Mouse (Mus musculus) intestine, postnatal 0 days (tissue): ENCODE measurements around the gene Olfr1177-ps. TPM values are rescaled to one million over a fixed set of nuclear protein-coding genes. Genes with fewer than 3 reads are reported as not detected.

ENCODE experiments used
- ATAC-seq: fragments of 200-750 bp; cut with Nextera tagmentation; 2 replicates; pipeline ENCODE4 v1.8.0; 2017; ENCODE audit warnings: mild to moderate bottlenecking, moderate TSS enrichment, moderate library complexity
- H3K27ac ChIP-seq: fragments of 300-500 bp; sonication (generic); 2 replicates; pipeline ENCODE4 v1.5.1; 2014; ENCODE audit warnings: mild to moderate bottlenecking, low read depth, low read length, moderate library complexity
- H3K27me3 ChIP-seq: fragments of 300-500 bp; sonication (generic); replicated peaks from 2 replicates; pipeline ENCODE4 v1.6.1; 2014; ENCODE audit warnings: low read length, mixed read lengths; ENCODE audit not compliant: control insufficient read depth, insufficient read depth
- H3K36me3 ChIP-seq: fragments of 300-500 bp; sonication (generic); 2 replicates; pipeline ENCODE4 v1.6.1; 2014; ENCODE audit warnings: mild to moderate bottlenecking, moderate library complexity; ENCODE audit not compliant: control insufficient read depth, insufficient read depth
- H3K4me1 ChIP-seq: fragments of 300-500 bp; sonication (generic); replicated peaks from 2 replicates; pipeline ENCODE4 v1.6.1; 2014; ENCODE audit warnings: antibody characterized with exemption, low read length, mixed read lengths; ENCODE audit not compliant: control insufficient read depth, insufficient read depth
- H3K4me2 ChIP-seq: fragments of 300-500 bp; sonication (generic); replicated peaks from 2 replicates; pipeline ENCODE4 v1.6.1; 2014; ENCODE audit warnings: low read depth, mild to moderate bottlenecking, moderate library complexity
- H3K4me3 ChIP-seq: fragments of 300-500 bp; sonication (generic); 2 replicates; pipeline ENCODE4 v1.5.1; 2014; ENCODE audit warnings: low read depth, low read length
- H3K9ac ChIP-seq: fragments of 300-500 bp; sonication (generic); 2 replicates; pipeline ENCODE4 v1.6.1; 2014; ENCODE audit warnings: mild to moderate bottlenecking, low read depth, low read length
- H3K9me3 ChIP-seq: fragments of 300-500 bp; sonication (generic); 2 replicates; pipeline ENCODE4 v1.6.1; 2016; ENCODE audit warnings: mixed run types; ENCODE audit not compliant: control insufficient read depth
- CTCF ChIP-seq: sonication (generic); IDR thresholded peaks from 2 replicates; pipeline ENCODE4 v1.5.1; 2016; ENCODE audit warnings: low read depth, mild to moderate bottlenecking, control low read depth, antibody characterized with exemption, moderate library complexity
- WGBS: fragments of 180-500 bp; shearing (Covaris S2); extraction: QIAGEN DNeasy Blood & Tissue Kit; methylation state at CpG from one replicate; pipeline ENCODE4 v1.1.7; 2014; 5-methylcytosine and 5-hydroxymethylcytosine counted together
- polyA plus RNA-seq: library from polyadenylated mRNA; unstranded; fragments of >200 nt; fragmentation: Nextera tagmentation; extraction: Ambion mirVana; gene quantifications from 2 replicates; pipeline ENCODE4 v1.2.1, GENCODE M21; 2015

The Olfr1177-ps gene
- polyA plus RNA-seq = not detected in 2 replicates

DNA sequence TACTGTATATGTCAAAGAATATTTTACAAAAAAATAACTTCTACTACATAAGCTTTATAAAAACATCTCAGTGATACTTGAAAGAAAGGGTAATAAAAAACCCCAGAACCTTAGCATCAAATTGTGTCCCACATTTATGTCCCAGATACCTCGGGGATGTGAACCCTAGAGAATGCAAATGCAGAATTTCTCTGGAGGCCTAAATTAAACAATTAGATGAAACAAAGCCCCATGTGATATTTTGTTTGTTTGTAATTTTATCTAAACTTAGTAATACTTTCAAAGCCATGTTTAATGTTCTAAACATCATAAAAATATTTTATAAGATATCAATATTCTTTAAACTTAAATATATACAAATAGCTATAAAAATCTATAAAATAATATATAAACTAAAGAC, at the start of gene Olfr1177-ps:
Gene Olfr1177-ps, minus strand, starts transcription at position 101 of the 400 bp plus-strand sequence.
- H3K4me2 ChIP-seq = no peak within 1 kb of the TSS
- H3K36me3 ChIP-seq = no peaks in the 10 kb centered on the region
- H3K9me3 ChIP-seq = no peaks in the 10 kb centered on the region
- no peak for ATAC-seq
- TF ChIP-seq CTCF = no peak
- WGBS = 78% methylated on average over 1 of the region's 1 CpGs
- no peak within 1 kb of the TSS for H3K27ac ChIP-seq
- no peaks in the 10 kb centered on the region for H3K4me1 ChIP-seq
- H3K4me3 ChIP-seq = no peak within 1 kb of the TSS
- no peaks in the 10 kb centered on the region for H3K27me3 ChIP-seq
- H3K9ac ChIP-seq = no peak within 1 kb of the TSS

DNA sequence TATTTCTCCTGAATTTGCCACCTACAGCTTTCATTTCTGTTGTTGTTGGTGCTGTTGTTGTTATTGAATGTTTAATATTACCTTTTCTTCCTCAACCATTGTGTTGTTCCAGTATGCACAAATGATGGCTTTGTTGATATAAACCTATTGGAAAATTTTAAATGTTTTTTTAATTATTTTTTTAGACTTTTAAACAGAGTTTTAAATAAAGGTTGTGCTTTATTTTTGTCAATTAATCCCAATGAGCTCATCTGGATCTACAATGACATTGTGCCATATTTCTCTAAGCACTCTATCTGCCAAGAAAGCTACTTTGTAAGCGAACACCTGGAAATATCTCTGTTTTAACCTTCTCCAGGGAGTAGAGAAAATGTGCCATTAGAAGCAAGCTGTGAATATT, 40.5 kb upstream of the Olfr1177-ps start, which contains the start of gene Olfr1178:
Gene Olfr1178, plus strand, starts transcription at position 301 of the 400 bp plus-strand sequence.
- Histone ChIP-seq H3K4me1 (no peaks in the 10 kb centered on the region), H3K4me2 (no peak within 1 kb of the TSS), H3K9me3 (no peaks in the 10 kb centered on the region), H3K27me3 (no peaks in the 10 kb centered on the region), H3K36me3 (no peaks in the 10 kb centered on the region), H3K27ac (no peak within 1 kb of the TSS), H3K4me3 (no peak within 1 kb of the TSS), H3K9ac (no peak within 1 kb of the TSS)
- ATAC-seq = no peak
- WGBS = 91% methylated on average over 1 of the region's 1 CpGs
- no peak for TF ChIP-seq CTCF

DNA sequence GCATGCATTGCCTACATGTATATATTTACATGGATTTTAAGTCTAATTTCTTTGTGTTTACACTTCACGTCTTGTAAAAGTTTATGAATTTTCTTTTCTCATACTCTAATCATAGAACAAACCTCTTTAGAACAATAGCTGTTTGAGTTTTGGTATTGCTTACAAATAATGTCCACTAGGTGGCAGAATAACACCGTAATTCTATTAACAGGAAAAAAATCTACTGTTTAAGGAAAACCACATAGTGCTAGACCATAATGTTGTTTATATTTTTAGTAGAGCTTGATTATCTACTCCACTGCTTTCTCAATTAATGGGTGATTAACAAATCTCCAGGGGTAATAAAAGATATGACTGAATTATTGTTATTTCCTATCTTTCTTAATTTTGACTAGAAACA, 10.0 kb upstream of the Olfr1177-ps start:
- Histone ChIP-seq H3K4me2 (no peak overlapping the region), H3K36me3 (no peaks in the 10 kb centered on the region), H3K9ac (no peak overlapping the region), H3K4me1 (no peaks in the 10 kb centered on the region), H3K27ac (no peak overlapping the region), H3K27me3 (no peaks in the 10 kb centered on the region), H3K4me3 (no peak overlapping the region), H3K9me3 (no peaks in the 10 kb centered on the region)
- no peak for ATAC-seq
- peak; percentile 67 for TF ChIP-seq CTCF
- WGBS = 0% methylated on average over 2 of the region's 2 CpGs

DNA sequence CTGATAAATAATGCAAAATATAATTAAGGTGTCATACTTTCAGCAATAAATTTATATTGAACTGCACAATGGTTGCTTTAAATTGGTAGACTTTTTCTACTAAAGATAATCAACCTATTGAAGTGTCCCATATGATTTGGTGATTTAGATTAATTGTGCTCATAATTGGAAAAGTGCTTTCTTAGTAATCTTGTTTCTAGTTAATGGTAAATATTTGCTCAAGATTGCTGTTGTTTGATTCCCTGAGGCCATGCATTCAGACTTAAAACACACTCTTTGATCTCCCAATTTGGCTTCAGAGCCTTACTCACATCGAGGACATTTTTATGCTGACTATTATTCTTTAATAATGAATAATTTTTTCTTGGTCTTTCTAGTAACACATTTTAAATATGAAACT, 9.9 kb downstream of the Olfr1177-ps start, which contains the start of gene Olfr1176:
Gene Olfr1176, plus strand, starts transcription at position 301 of the 400 bp plus-strand sequence.
- 47% methylated on average over 1 of the region's 1 CpGs for WGBS
- no peak for TF ChIP-seq CTCF
- Histone ChIP-seq H3K36me3 (no peaks in the 10 kb centered on the region), H3K9ac (no peak within 1 kb of the TSS), H3K4me3 (no peak within 1 kb of the TSS), H3K27me3 (no peaks in the 10 kb centered on the region), H3K4me1 (no peaks in the 10 kb centered on the region), H3K9me3 (no peaks in the 10 kb centered on the region), H3K4me2 (no peak within 1 kb of the TSS), H3K27ac (no peak within 1 kb of the TSS)
- no peak for ATAC-seq

DNA sequence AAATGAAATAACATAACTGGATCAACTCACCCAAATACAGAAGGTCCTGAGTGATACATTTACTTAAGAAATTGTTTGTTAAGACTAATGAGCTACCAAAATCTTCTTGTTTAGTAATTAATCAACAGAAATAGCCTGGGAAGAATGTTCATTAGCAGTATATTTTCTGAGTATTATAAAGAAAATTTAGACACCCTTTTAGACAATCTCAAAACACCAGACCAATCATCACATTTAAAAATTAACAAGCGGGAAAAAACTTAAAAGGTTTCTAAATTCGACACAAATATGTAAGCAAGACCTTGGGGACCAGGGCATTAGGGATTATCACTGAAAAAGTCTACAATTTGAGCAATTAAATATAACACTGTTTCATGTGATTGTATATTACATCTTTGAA, 19.2 kb downstream of the Olfr1177-ps start, which contains the start of gene Olfr1175-ps:
Gene Olfr1175-ps, minus strand, starts transcription at position 101 of the 400 bp plus-strand sequence.
- H3K27ac ChIP-seq = no peak within 1 kb of the TSS
- H3K9ac ChIP-seq = no peak within 1 kb of the TSS
- no peaks in the 10 kb centered on the region for H3K27me3 ChIP-seq
- H3K4me3 ChIP-seq = no peak within 1 kb of the TSS
- no peaks in the 10 kb centered on the region for H3K4me1 ChIP-seq
- WGBS = 81% methylated on average over 2 of the region's 2 CpGs
- TF ChIP-seq CTCF = no peak
- no peak within 1 kb of the TSS for H3K4me2 ChIP-seq
- no peak for ATAC-seq
- no peaks in the 10 kb centered on the region for H3K9me3 ChIP-seq
- no peaks in the 10 kb centered on the region for H3K36me3 ChIP-seq

DNA sequence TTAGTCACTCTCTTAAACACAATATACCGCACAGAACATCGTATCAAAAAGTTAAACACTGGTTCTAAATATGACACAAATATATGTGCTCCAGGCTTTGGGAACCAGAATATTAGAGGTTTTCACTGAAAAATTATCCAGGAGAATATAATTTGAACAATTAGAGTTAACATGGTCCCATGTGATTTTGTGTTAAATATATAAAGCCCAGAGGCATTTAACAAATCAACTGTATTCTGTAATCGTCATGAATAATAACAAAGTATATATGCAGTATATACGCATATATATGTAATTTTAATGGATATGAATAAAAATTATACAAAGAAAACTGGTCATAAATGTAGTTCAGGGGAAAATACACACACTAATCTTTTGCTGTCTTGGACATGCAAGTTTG, 31.3 kb downstream of the Olfr1177-ps start, which contains the start of gene Olfr1174-ps:
Gene Olfr1174-ps, minus strand, starts transcription at position 101 of the 400 bp plus-strand sequence.
- 87% methylated on average over 4 of the region's 4 CpGs for WGBS
- Histone ChIP-seq H3K4me1 (no peaks in the 10 kb centered on the region), H3K27me3 (no peaks in the 10 kb centered on the region), H3K4me2 (no peak within 1 kb of the TSS), H3K9me3 (no peaks in the 10 kb centered on the region), H3K9ac (no peak within 1 kb of the TSS), H3K36me3 (no peaks in the 10 kb centered on the region), H3K4me3 (no peak within 1 kb of the TSS), H3K27ac (no peak within 1 kb of the TSS)
- ATAC-seq = no peak
- no peak for TF ChIP-seq CTCF

Other genes starting within 250 kb of the Olfr1177-ps start
- gene Olfr1166, start 218.2 kb downstream of the Olfr1177-ps start, polyA plus RNA-seq = not detected in 2 replicates
- not detected in 2 replicates for gene Olfr1167, start 191.3 kb downstream of the Olfr1177-ps start, polyA plus RNA-seq
- not detected in 2 replicates for gene Olfr1168, start 164.6 kb downstream of the Olfr1177-ps start, polyA plus RNA-seq
- gene Olfr1170, start 118.2 kb downstream of the Olfr1177-ps start, polyA plus RNA-seq = not detected in 2 replicates
- 0.03 TPM in 1 of 2 replicates, not detected in the other for gene Olfr1173, start 66.6 kb downstream of the Olfr1177-ps start, polyA plus RNA-seq
- not detected in 2 replicates for gene Olfr1174-ps, start 31.4 kb downstream of the Olfr1177-ps start, polyA plus RNA-seq
- not detected in 2 replicates for gene Olfr1175-ps, start 19.3 kb downstream of the Olfr1177-ps start, polyA plus RNA-seq
- gene Olfr1176, start 9.8 kb downstream of the Olfr1177-ps start, polyA plus RNA-seq = not detected in 2 replicates
- gene Olfr1178, start 40.6 kb upstream of the Olfr1177-ps start, polyA plus RNA-seq = not detected in 2 replicates
- gene Olfr1179, start 60.0 kb upstream of the Olfr1177-ps start, polyA plus RNA-seq = not detected in 2 replicates
- gene Olfr1180, start 72.7 kb upstream of the Olfr1177-ps start, polyA plus RNA-seq = not detected in 2 replicates
- gene Olfr1181, start 79.7 kb upstream of the Olfr1177-ps start, polyA plus RNA-seq = not detected in 2 replicates
- gene Gm13757, start 102.6 kb upstream of the Olfr1177-ps start, polyA plus RNA-seq = not detected in 2 replicates
- gene Olfr1183, start 108.4 kb upstream of the Olfr1177-ps start, polyA plus RNA-seq = not detected in 2 replicates
- gene Olfr1184, start 137.1 kb upstream of the Olfr1177-ps start, polyA plus RNA-seq = not detected in 2 replicates
- not detected in 2 replicates for gene Olfr1185-ps1, start 146.8 kb upstream of the Olfr1177-ps start, polyA plus RNA-seq
- gene Olfr1186, start 172.1 kb upstream of the Olfr1177-ps start, polyA plus RNA-seq = not detected in 2 replicates
- gene Olfr1188, start 210.4 kb upstream of the Olfr1177-ps start, polyA plus RNA-seq = not detected in 2 replicates
- not detected in 2 replicates for gene Olfr1189, start 240.0 kb upstream of the Olfr1177-ps start, polyA plus RNA-seq